Mouse (Mus musculus): ENCODE results near the gene Bcl2a1c.
"Not testable (repeated sequence)": the region's sequence is repeated elsewhere in the genome, so short reads cannot be mapped to it uniquely, and the experiment has no call there.

The Bcl2a1c gene

DNA sequence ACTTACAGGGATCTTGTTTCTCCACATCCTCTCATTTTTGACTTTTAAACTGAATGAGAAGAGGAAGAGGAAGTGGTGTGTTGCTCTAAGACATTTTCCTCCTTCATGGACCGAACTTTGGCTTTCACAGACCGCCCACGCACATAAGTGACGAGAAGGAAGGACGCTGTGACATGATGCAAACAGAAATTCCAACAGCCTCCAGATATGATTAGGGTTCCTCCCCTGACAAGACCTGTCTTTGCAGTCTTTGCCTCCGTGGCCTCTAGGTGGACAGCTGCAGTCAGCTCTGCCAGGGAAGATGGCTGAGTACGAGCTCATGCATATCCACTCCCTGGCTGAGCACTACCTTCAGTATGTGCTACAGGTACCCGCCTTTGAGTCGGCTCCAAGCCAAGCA is at the start of gene Bcl2a1c:
Gene Bcl2a1c (plus strand): TSS at position 281 of the 400 bp plus-strand sequence.
- not testable (repeated sequence) for DNase-seq

DNA sequence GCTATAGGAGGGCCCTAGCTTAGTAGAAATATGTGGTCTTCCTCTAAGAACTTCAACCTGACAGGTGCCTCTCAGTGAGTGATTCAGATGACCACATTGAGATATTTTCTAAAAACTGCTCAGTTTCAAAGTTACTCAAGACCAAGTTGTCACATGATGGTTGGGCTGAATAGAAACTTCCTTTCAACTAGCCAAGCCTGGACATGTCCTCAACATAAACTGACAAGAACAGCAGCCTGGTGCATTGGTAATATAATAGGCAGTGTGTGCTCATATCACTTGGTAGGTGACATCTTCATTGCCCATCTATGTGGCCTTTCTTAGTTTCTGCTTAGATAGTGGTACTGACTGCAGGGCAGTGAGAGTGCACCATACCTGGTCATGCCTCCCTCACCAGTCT is 24.0 kb upstream of the Bcl2a1c start:
- not testable (repeated sequence) for DNase-seq

DNA sequence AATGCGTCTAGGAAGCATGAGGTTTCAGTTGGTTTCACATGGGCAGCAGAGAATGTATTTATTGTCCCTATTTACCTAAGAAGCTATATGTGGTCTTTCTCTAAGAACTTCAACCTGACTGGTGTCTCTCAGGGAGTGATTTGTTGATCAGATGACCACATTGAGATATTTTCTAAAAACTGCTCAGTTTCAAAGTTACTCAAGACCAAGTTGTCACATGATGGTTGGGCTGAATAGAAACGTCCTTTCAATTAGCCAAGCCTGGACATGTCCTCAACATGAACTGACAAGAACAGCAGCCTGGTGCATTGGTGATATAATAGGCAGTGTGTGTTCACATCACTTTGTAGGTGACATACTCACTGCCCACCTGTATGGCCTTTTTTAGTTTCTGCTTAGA is 18.2 kb upstream of the Bcl2a1c start:
- DNase-seq, result not testable (repeated sequence)

DNA sequence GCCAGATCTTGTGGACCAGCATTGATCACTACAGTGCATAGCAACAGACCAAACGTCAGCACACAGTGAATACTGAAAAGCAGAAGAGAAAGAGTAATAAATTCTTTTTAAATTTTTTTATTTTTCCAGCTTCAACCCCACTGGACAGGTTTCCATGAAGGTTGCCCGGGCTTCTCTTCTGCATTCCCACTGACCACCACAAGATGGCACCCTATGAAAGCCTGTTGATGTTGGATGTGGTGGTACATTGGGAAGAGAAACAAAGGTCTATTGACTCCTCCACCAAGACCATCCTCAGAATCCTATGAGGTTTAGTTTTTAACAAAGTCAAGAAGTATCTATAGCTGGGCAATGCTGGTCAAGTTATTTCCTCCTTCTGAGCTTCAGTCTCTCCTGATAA is 11.9 kb upstream of the Bcl2a1c start:
- DNase-seq, result peak; percentile 42

DNA sequence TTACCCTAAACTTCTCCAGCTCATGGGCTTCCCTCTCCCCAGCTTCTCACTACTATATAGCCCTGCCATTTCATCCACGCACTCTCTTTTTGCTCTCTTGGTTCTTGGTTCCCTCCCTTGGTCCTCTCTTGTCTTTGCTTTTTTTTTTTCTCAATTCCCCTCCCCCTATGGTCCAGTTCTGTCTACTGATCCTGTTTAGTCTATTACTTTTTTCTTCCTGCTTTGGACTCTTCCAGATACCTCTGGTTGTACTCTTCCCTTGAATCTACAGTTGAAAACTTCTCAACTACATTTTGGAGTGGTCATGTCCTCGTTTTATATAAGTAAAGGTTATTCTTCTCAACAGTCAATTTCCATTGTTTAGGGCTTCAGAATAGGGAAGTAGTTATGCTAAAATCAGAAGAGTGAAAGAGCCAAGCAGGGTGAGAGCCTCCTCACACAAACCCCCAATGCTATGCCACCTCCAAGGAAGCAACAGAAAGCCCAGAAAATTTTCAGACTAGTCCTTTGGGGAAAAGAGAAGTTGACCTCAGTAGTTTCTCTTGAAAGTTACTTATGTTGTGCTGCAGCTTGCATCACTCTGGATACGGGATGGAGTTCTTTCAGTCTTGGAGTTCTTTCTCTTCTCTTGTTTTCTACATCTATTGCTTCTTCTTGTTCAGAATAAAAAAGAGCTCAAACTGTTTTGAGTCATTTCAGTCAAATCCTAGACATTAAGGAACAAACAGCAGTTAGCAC is 3.8 kb upstream of the Bcl2a1c start:
- no peak for DNase-seq

DNA sequence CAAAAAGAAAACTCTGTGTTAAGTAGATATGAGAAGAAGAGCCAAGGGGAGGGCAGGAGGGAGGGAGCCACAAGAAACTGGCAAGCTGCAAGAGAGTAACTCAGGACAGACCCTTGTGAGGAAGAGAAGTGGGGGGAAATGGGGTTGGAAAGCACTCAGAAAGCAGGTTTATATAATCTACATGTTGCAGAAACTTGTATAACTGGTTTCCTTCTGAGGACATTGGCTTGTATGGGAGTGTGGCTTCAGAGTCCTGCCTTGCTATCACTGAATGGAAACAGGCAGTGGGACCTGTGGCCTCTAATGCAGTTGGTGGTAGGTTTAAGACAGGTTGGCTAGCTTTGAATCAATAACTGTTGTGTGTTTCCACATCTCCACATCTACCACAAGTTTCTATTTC is 1.6 kb upstream of the Bcl2a1c start:
- not testable (repeated sequence) for DNase-seq

DNA sequence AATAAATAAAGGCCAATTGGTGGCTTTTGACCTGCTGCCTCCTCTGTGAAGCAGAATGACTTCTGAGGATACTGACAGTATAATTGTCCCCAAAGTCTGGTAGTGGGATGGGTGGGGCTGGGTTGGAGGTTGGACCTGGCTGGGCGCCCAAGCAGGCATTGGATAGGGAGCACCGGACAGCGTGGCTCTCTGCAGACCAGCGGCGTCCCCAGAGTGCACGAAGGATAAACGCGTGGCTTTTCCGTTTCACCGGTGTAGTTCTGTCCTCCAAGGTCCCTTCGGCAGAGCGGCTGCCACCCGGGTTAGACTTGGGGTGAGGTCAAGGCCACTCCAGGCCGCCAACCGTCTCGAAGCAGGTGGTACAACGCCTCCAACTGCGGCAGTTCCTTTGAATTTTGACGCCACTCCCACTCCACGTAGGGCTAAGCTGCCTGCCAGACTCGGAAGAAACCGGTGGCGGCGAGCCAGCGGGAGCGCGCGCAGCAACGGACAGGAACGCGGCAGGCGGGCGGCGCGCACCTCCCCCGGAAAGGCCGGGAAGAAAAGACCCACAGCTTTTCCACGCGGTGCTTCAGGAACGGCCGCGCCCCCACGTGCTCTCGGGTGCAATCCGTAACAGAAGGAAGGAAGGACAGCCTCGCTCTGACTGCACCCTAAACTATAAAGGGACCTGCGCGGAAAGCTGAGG is 38.0 kb downstream of the Bcl2a1c start:
- peak; percentile 82 for DNase-seq

DNA sequence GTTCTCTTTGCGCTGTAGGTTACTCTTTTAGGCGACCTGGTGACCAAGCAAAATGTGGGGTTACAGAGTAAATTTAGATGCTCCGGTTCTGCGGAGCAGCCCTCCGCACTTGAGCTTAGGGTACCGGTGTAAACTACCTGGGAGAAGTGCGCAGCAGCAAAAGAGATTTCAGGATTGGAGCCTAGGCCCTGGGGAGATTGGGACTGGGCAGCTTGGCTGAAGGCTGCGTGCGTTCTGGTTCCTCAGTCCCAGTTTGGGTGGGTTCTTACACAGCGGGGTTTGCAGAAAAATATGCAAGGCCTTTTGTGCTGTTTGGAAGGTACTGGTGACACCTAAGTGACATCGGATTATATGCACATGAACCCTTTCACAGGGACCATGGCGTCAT is 38.5 kb downstream of the Bcl2a1c start:
- no peak for DNase-seq

DNA sequence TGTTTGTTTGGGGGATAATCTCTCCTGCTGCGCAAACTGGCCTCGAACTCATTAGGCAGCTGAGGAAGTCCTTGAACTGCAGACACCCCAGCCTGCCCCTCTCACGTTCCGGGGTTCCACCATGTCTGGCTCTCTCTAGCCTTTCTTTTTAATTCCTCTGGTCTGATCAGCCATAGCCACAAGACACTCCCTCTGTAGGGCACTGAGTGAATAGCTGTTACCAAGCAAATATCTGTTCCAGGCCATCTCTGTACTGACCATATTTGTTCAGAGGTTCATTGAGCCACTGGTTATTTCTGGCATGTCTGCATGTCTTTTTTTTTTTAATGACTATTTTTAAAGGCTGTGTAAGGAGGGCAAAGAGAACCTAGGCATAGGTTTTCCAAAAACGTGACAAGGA is 39.5 kb downstream of the Bcl2a1c start:
- DNase-seq, result peak; percentile 20

DNA sequence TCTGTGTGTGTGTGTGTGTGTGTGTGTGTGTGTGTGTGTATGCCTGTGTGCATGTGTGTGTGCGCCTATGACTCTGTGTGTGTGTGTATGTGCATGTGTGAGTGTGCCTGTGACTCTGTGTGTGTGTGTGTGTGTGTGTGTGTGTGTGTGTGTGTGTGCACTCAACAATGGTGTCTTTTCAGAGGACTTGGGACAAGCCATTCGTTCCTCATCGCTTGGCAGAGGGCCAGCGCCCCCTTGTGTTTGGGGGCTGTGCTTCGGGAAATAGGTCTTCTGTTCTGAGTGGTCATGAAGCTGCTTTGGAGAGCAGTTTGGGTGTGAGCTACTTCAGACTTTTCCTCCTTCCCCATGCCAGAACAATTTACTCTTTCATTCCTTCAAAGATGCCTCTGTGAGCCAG is 41.8 kb downstream of the Bcl2a1c start:
- peak; percentile 31 for DNase-seq

DNA sequence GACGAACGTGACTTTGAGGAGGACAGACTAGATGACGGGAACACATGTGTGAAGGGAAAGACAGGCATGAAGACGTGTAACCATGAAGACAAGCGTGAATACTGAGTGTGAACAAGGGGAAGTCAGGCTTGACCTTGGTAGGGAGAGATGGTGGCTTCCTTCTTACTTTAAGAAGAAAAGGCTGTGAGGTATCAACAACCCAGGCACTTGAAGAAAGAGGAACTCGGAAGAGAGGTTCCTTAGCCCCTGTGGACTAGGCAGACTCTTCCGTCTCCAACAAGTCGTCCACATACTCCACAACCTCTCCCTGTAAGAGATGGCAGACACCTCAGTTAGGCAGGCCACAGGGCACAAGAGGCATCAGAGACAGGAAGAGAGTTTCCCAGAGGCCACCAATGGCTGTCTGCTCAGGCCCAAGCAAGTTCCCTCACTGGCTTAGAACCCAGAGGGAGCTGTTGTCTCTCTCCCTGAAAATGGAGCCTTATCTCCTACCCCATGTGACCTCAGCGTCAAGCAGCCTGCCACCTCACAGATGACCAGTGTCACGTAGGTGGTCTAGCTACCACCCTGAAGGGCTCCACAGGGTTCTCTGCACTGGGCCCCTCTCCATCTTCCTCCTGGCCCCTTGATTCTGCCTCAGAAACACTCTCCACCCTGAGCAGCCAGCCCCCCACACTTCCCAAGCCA is 45.5 kb downstream of the Bcl2a1c start:
- DNase-seq, result no peak

DNA sequence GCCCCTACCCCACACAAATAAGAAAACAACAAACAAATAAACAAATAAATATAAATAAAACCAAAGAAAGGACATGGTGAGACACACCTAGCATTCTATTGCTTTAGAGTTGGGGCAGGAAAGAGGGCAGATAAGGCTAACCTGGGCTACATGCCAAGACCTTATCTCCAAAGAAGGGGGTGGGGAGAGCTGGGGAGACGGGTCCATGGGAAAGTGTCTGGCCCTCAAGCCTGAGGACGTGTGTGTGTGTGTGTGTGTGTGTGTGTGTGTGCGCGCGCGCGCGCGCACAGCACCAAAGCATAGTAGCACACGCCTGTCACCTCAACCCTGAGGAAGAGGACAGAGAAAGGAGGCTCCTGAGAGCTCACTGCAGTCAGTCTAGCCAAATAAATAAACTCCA is 47.2 kb downstream of the Bcl2a1c start:
- DNase-seq, result no peak

DNA sequence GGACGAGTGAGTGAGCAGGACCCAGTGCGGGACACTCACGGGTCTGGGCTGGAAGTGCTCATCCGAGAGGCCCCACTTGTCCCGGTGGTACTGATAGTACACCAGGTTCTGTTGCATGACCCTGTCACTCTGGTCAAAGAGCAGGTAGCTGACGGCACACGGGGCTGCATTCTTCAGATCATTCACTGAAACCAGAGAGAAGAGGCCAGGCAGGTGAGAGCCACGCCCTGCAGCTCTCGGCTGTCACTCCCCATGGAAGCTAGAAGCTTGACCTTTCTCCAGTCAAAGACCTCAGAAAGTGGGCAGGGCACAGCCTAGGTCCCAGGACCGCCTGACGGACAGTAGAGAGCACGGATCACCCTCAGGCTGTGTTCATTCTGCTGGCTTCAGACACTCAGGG is 49.9 kb downstream of the Bcl2a1c start:
- no peak for DNase-seq
